In the genomic region with DNA sequence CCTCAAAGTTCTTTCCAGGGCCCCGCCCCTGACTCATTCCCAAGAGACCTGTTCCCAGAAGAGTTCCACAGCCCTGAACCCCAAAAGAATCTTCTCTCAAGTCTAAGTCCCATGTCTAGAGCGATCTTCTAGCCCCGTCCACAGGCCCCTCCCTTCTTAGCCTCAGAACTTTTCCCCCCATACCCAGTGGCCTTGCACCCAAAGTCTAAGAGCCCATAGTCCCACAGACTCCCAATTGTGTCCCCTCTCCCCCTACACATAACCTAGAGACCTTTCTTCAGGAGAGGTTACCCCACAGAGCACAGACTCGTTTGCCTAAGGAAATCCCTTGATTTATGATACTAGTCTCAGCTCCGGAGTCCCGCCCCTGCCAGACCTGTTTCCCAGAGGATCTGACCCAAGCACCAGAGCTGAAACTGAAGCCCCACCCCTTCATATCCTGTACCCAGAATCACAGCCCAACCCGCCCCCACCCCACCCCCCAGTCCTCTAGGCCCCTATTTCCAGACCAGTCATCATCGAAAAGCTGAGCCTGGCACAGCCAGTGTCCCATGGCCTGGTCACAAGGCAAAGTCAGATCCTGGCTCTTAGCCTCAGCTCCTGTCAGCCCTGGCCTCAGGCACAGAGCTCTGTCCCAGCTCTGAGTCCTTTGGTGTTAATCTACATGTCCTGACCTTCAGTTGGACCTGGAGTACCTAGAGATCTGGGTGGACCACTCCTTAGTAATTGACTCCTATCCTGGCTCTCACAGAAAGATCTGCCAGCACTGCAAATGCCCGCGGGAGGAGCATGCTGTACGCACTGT, we compare ENCODE assay signal across 9 mouse cellular contexts. TPM values are rescaled to one million over a fixed set of nuclear protein-coding genes. Genes with fewer than 3 reads are reported as not detected.
DNase-seq lines count a peak whose midpoint lies in the region; ATAC-seq lines count a peak whose summit lies in the region.
"Had no signal": no experiment of that assay in that cellular context is flagged by ENCODE, and none has a peak within 500 bp of the region (broad histone marks: within the 10 kb centered on the region; RNA-seq: fewer than 3 reads in every experiment).

No protein-coding gene starts in this region.

- no peaks in the 10 kb centered on the region for H3K27me3 ChIP-seq in liver, embryonic 11.5 days (replicated peaks; ENCODE audit: control insufficient read depth, insufficient read depth, low read length)
- H3K27me3 ChIP-seq in embryonic facial prominence, embryonic 15.5 days = no peaks in the 10 kb centered on the region
- H3K27me3 ChIP-seq in intestine, embryonic 16.5 days (replicated peaks; ENCODE audit: control insufficient read depth, insufficient read depth, low read length) = no peaks in the 10 kb centered on the region
- no peaks in the 10 kb centered on the region for H3K27me3 ChIP-seq in liver, embryonic 16.5 days (ENCODE audit: control insufficient read depth, insufficient read depth, low read depth, low read length)

- no peak overlapping the region for H3K4me3 ChIP-seq in liver, embryonic 11.5 days (ENCODE audit: low read depth, low read length)
- peak overlapping the region; percentile 52; the same call in 1 of the 2 replicates for H3K4me3 ChIP-seq in embryonic facial prominence, embryonic 15.5 days (replicated peaks)
- H3K4me3 ChIP-seq in intestine, embryonic 16.5 days (ENCODE audit: low read length) = peak overlapping the region; percentile 60
- no peak overlapping the region for H3K4me3 ChIP-seq in liver, embryonic 16.5 days (ENCODE audit: low read depth, low read length)

- no peak overlapping the region for H3K27ac ChIP-seq in liver, embryonic 11.5 days (ENCODE audit: low read depth, low read length)
- peak overlapping the region; percentile 72 for H3K27ac ChIP-seq in embryonic facial prominence, embryonic 15.5 days (replicated peaks)
- H3K27ac ChIP-seq in intestine, embryonic 16.5 days (ENCODE audit: low read length) = peak overlapping the region; percentile 78
- H3K27ac ChIP-seq in liver, embryonic 16.5 days (ENCODE audit: low read length) = no peak overlapping the region; the same call in 1 of the 2 replicates

- H3K36me3 ChIP-seq in liver, embryonic 11.5 days (ENCODE audit: control insufficient read depth, insufficient read depth, low read length) = no peaks in the 10 kb centered on the region
- no peaks in the 10 kb centered on the region for H3K36me3 ChIP-seq in embryonic facial prominence, embryonic 15.5 days
- no peaks in the 10 kb centered on the region for H3K36me3 ChIP-seq in intestine, embryonic 16.5 days (ENCODE audit: control insufficient read depth, insufficient read depth, low read length)
- H3K36me3 ChIP-seq in liver, embryonic 16.5 days (ENCODE audit: control insufficient read depth, insufficient read depth) = no peaks in the 10 kb centered on the region

- WGBS in liver, embryonic 11.5 days = 59% methylated on average over 11 of the region's 11 CpGs
- WGBS in embryonic facial prominence, embryonic 15.5 days = 56% methylated on average over 11 of the region's 11 CpGs
- WGBS in intestine, embryonic 16.5 days = 39% methylated on average over 11 of the region's 11 CpGs
- 55% methylated on average over 11 of the region's 11 CpGs for WGBS in liver, embryonic 16.5 days (ENCODE audit: insufficient replicate concordance)

- H3K9ac ChIP-seq in liver, embryonic 11.5 days (ENCODE audit: low read depth, low read length) = no peak overlapping the region
- H3K9ac ChIP-seq in embryonic facial prominence, embryonic 15.5 days = no peak overlapping the region
- peak overlapping the region; percentile 10; the same call in 1 of the 2 replicates for H3K9ac ChIP-seq in intestine, embryonic 16.5 days (ENCODE audit: low read depth, low read length)
- H3K9ac ChIP-seq in liver, embryonic 16.5 days (ENCODE audit: low read depth, low read length) = no peak overlapping the region

- no peak for DNase-seq in liver, embryonic 11.5 days (ENCODE audit: low spot score)
- DNase-seq in liver = no peak
- no peak for DNase-seq in left cerebral cortex, postnatal 36 days (ENCODE audit: low spot score in 2 of 2)
- no peak for DNase-seq in cerebellum, postnatal 14 days
- DNase-seq in layer of hippocampus, postnatal 25 days (ENCODE audit: extremely low spot score in 1 of 2, low spot score in 1 of 2) = no peak

- H3K9me3 ChIP-seq in liver, embryonic 11.5 days (ENCODE audit: control insufficient read depth, low read length) = no peaks in the 10 kb centered on the region
- no peaks in the 10 kb centered on the region for H3K9me3 ChIP-seq in embryonic facial prominence, embryonic 15.5 days (replicated peaks)
- H3K9me3 ChIP-seq in intestine, embryonic 16.5 days (ENCODE audit: control insufficient read depth, low read length) = no peaks in the 10 kb centered on the region
- H3K9me3 ChIP-seq in liver, embryonic 16.5 days (replicated peaks; ENCODE audit: control insufficient read depth, low read length) = no peaks in the 10 kb centered on the region

- intact Hi-C loops in left cerebral cortex, postnatal 36 days (cut with DNase I) = no loop called here

- ATAC-seq in liver, embryonic 11.5 days (replicated peaks; ENCODE audit: low FRiP score) = no peak
- ATAC-seq in embryonic facial prominence, embryonic 15.5 days (ENCODE audit: insufficient number of reproducible peaks, low FRiP score, low TSS enrichment, low read depth) = no peak
- ATAC-seq in intestine, embryonic 16.5 days = peak; percentile 56
- no peak for ATAC-seq in liver, embryonic 16.5 days (ENCODE audit: low read depth)
- ATAC-seq: Patski had no signal

- 0 out of 2 replicates have a peak, but pooled peaks cover 3% of the 10 kb centered on the region for H3K4me1 ChIP-seq in liver, embryonic 11.5 days (replicated peaks; ENCODE audit: control insufficient read depth, insufficient read depth, low read length)
- H3K4me1 ChIP-seq in embryonic facial prominence, embryonic 15.5 days = no peaks in the 10 kb centered on the region; the same call in 1 of the 2 replicates
- peaks cover 2% of the 10 kb centered on the region; the same call in 1 of the 2 replicates for H3K4me1 ChIP-seq in intestine, embryonic 16.5 days (ENCODE audit: control insufficient read depth, insufficient read depth, low read length)
- H3K4me1 ChIP-seq in liver, embryonic 16.5 days (ENCODE audit: control insufficient read depth, low read depth, low read length) = no peaks in the 10 kb centered on the region; the same call in 1 of the 2 replicates

- peak overlapping the region; percentile 68 for H3K4me2 ChIP-seq in liver, embryonic 11.5 days
- H3K4me2 ChIP-seq in embryonic facial prominence, embryonic 15.5 days (replicated peaks) = peak overlapping the region; percentile 47
- H3K4me2 ChIP-seq in intestine, embryonic 16.5 days (ENCODE audit: low read depth, low read length) = peak overlapping the region; percentile 47
- H3K4me2 ChIP-seq in liver, embryonic 16.5 days (ENCODE audit: low read depth, low read length) = peak overlapping the region; percentile 55

RNA-seq across cellular contexts. Expression of gene Prickle3, which starts 1.9 kb away (rescaled TPM):
- polyA plus RNA-seq in liver, embryonic 11.5 days (2014; fragmentation: Nextera tagmentation; extraction: Ambion mirVana) = 2.7 and 4.0 TPM in 2 replicates
- polyA plus RNA-seq in embryonic facial prominence, embryonic 15.5 days (2015; fragmentation: Nextera tagmentation; extraction: Ambion mirVana) = 15.2 and 16.6 TPM in 2 replicates
- polyA plus RNA-seq in intestine, embryonic 16.5 days (2015; fragmentation: Nextera tagmentation; extraction: Ambion mirVana) = 7.6 TPM in 2 replicates
- polyA plus RNA-seq in liver, embryonic 16.5 days (2015; fragmentation: Nextera tagmentation; extraction: Ambion mirVana) = 1.4 and 2.3 TPM in 2 replicates
- 1 to 10 TPM; 1.4 to 3.0 TPM for total RNA-seq in left cerebral cortex, postnatal 36 days (2021)
- under 1 TPM; 0.57 to 0.82 TPM for total RNA-seq in layer of hippocampus, postnatal 25 days (2021)

RNA-seq across cellular contexts. Expression of gene Plp2, which starts 12.2 kb away (rescaled TPM):
- 78.2 and 79.5 TPM in 2 replicates for polyA plus RNA-seq in liver, embryonic 11.5 days (2014; fragmentation: Nextera tagmentation; extraction: Ambion mirVana)
- 171 and 180 TPM in 2 replicates for polyA plus RNA-seq in embryonic facial prominence, embryonic 15.5 days (2015; fragmentation: Nextera tagmentation; extraction: Ambion mirVana)
- polyA plus RNA-seq in intestine, embryonic 16.5 days (2015; fragmentation: Nextera tagmentation; extraction: Ambion mirVana) = 187 and 205 TPM in 2 replicates
- polyA plus RNA-seq in liver, embryonic 16.5 days (2015; fragmentation: Nextera tagmentation; extraction: Ambion mirVana) = 24.8 and 29.2 TPM in 2 replicates
- total RNA-seq in left cerebral cortex, postnatal 36 days (2021) = 1 to 10 TPM; 8.4 to 9.1 TPM
- total RNA-seq in layer of hippocampus, postnatal 25 days (2021) = 1 to 10 TPM; 5.0 to 6.2 TPM

RNA-seq across cellular contexts. Expression of gene Syp, which starts 20.7 kb away (rescaled TPM):
- 0.69 and 0.95 TPM in 2 replicates for polyA plus RNA-seq in liver, embryonic 11.5 days (2014; fragmentation: Nextera tagmentation; extraction: Ambion mirVana)
- 4.7 and 5.3 TPM in 2 replicates for polyA plus RNA-seq in embryonic facial prominence, embryonic 15.5 days (2015; fragmentation: Nextera tagmentation; extraction: Ambion mirVana)
- polyA plus RNA-seq in intestine, embryonic 16.5 days (2015; fragmentation: Nextera tagmentation; extraction: Ambion mirVana) = 6.0 and 6.2 TPM in 2 replicates
- 0.25 and 0.32 TPM in 2 replicates for polyA plus RNA-seq in liver, embryonic 16.5 days (2015; fragmentation: Nextera tagmentation; extraction: Ambion mirVana)
- 1,000 to 10,000 TPM; 1,776 to 2,090 TPM for total RNA-seq in left cerebral cortex, postnatal 36 days (2021)
- 1,000 to 10,000 TPM; 1,873 to 2,127 TPM for total RNA-seq in layer of hippocampus, postnatal 25 days (2021)

RNA-seq across cellular contexts. Expression of gene Magix, which starts 22.1 kb away (rescaled TPM):
- 0.06 TPM in 1 of 2 replicates, not detected in the other for polyA plus RNA-seq in liver, embryonic 11.5 days (2014; fragmentation: Nextera tagmentation; extraction: Ambion mirVana)
- polyA plus RNA-seq in embryonic facial prominence, embryonic 15.5 days (2015; fragmentation: Nextera tagmentation; extraction: Ambion mirVana) = 0.46 and 0.48 TPM in 2 replicates
- polyA plus RNA-seq in intestine, embryonic 16.5 days (2015; fragmentation: Nextera tagmentation; extraction: Ambion mirVana) = 0.71 and 0.93 TPM in 2 replicates
- polyA plus RNA-seq in liver, embryonic 16.5 days (2015; fragmentation: Nextera tagmentation; extraction: Ambion mirVana) = 0.12 TPM in 1 of 2 replicates, not detected in the other
- total RNA-seq in left cerebral cortex, postnatal 36 days (2021) = under 1 TPM; 0.17 to 0.41 TPM
- under 1 TPM; 0.17 to 0.77 TPM for total RNA-seq in layer of hippocampus, postnatal 25 days (2021)

RNA-seq across cellular contexts. Expression of gene Gpkow, which starts 37.9 kb away (rescaled TPM):
- 30.0 and 33.4 TPM in 2 replicates for polyA plus RNA-seq in liver, embryonic 11.5 days (2014; fragmentation: Nextera tagmentation; extraction: Ambion mirVana)
- polyA plus RNA-seq in embryonic facial prominence, embryonic 15.5 days (2015; fragmentation: Nextera tagmentation; extraction: Ambion mirVana) = 37.4 and 37.9 TPM in 2 replicates
- 28.0 and 29.5 TPM in 2 replicates for polyA plus RNA-seq in intestine, embryonic 16.5 days (2015; fragmentation: Nextera tagmentation; extraction: Ambion mirVana)
- polyA plus RNA-seq in liver, embryonic 16.5 days (2015; fragmentation: Nextera tagmentation; extraction: Ambion mirVana) = 13.4 and 14.0 TPM in 2 replicates
- 10 to 100 TPM; 34.8 to 35.7 TPM for total RNA-seq in left cerebral cortex, postnatal 36 days (2021)
- total RNA-seq in layer of hippocampus, postnatal 25 days (2021) = 10 to 100 TPM; 35.7 to 36.5 TPM

Comparison
In these comparisons a context has a peak if more than half of its experiments do, and no peak if none do; other contexts are left out.
1. H3K27ac ChIP-seq: peak in embryonic facial prominence, embryonic 15.5 days (single experiment) and intestine, embryonic 16.5 days (single experiment); none in liver, embryonic 11.5 days (single experiment) and liver, embryonic 16.5 days (single experiment).
2. H3K4me3 ChIP-seq: peak in embryonic facial prominence, embryonic 15.5 days (single experiment) and intestine, embryonic 16.5 days (single experiment); none in liver, embryonic 11.5 days (single experiment) and liver, embryonic 16.5 days (single experiment).
3. Peak in every context shown above with its lines, with median percentiles within 50 percentile points of each other: H3K4me2 ChIP-seq.